Mouse (Mus musculus) forebrain, embryonic 10.5 days (tissue): ENCODE data around the gene Glt8d1. TPM values are rescaled to one million over a fixed set of nuclear protein-coding genes. Genes with fewer than 3 reads are reported as not detected.
A peak's percentile ranks its signal among the peaks of the same experiment; 100 is the strongest.

Source experiments
- DNase-seq: peaks from one replicate; pipeline ENCODE4 v3.0.0-alpha.2; 2017; ENCODE audit warnings: low spot score; ENCODE audit errors: extremely low spot score
- H3K27ac ChIP-seq: fragments of 300-500 bp; sonication (generic); 2 replicates; pipeline ENCODE4 v1.5.1; 2016; ENCODE audit warnings: mild to moderate bottlenecking
- H3K27me3 ChIP-seq: fragments of 300-500 bp; sonication (generic); 2 replicates; pipeline ENCODE4 v1.6.1; 2016; ENCODE audit warnings: mild to moderate bottlenecking; ENCODE audit not compliant: poor library complexity, severe bottlenecking
- H3K36me3 ChIP-seq: fragments of 300-500 bp; sonication (generic); replicated peaks from 2 replicates; pipeline ENCODE4 v1.6.1; 2016; ENCODE audit warnings: mild to moderate bottlenecking, moderate library complexity
- H3K4me1 ChIP-seq: fragments of 300-500 bp; sonication (generic); 2 replicates; pipeline ENCODE4 v1.6.1; 2016
- H3K4me3 ChIP-seq: fragments of 300-500 bp; sonication (generic); 2 replicates; pipeline ENCODE4 v1.5.1; 2016; ENCODE audit warnings: mild to moderate bottlenecking, moderate library complexity
- H3K9me3 ChIP-seq: fragments of 300-500 bp; sonication (generic); 2 replicates; pipeline ENCODE4 v1.6.1; 2016; ENCODE audit warnings: mild to moderate bottlenecking, moderate library complexity
- WGBS: fragments of 180-500 bp; shearing (Covaris S2); methylation state at CpG from one replicate; pipeline ENCODE4 v1.1.7; 2016; 5-methylcytosine and 5-hydroxymethylcytosine counted together
- polyA plus RNA-seq: library from polyadenylated mRNA; unstranded; fragments of >200 nt; fragmentation: Nextera tagmentation; extraction: Ambion mirVana; gene quantifications from 2 replicates; pipeline ENCODE4 v1.2.1, GENCODE M21; 2016

The Glt8d1 gene
- polyA plus RNA-seq, result 45.1 and 45.8 TPM in 2 replicates

- under 1% methylated on average over 84 of the region's 84 CpGs for WGBS
- peaks cover 32% of the 10 kb centered on the region for H3K36me3 ChIP-seq
Observed at GRCm38 (mm10) chr14:31001307-31002205, at the start of gene Glt8d1, which contains the start of gene Spcs1. Gene Glt8d1, plus strand, starts transcription at chr14:31001400. Gene Spcs1, minus strand, starts transcription at chr14:31001672.

GRCm38 (mm10) chr14:30958517-30958916, 42.7 kb upstream of the Glt8d1 start:
- Histone ChIP-seq H3K36me3 (peaks cover 51% of the 10 kb centered on the region), H3K4me3 (no peak overlapping the region)
- no peak for DNase-seq

More at GRCm38 (mm10) chr14:31001307-31002205, at the start of gene Glt8d1, which contains the start of gene Spcs1:
- DNase-seq, result peak; percentile 84
- Histone ChIP-seq H3K27ac (peak within 1 kb of the TSS; percentile 95), H3K4me3 (peak within 1 kb of the TSS; percentile 87), H3K4me1 (peaks cover 20% of the 10 kb centered on the region), H3K27me3 (no peaks in the 10 kb centered on the region), H3K9me3 (no peaks in the 10 kb centered on the region)

GRCm38 (mm10) chr14:30959031-30959430, 42.2 kb upstream of the Glt8d1 start:
- no peak for DNase-seq
- no peaks in the 10 kb centered on the region for H3K27me3 ChIP-seq
- no peaks in the 10 kb centered on the region for H3K9me3 ChIP-seq
- H3K4me1 ChIP-seq, result no peaks in the 10 kb centered on the region
- H3K27ac ChIP-seq, result no peak overlapping the region
- no peak overlapping the region for H3K4me3 ChIP-seq
- peaks cover 54% of the 10 kb centered on the region for H3K36me3 ChIP-seq
- WGBS, result 95% methylated on average over 4 of the region's 4 CpGs

More at GRCm38 (mm10) chr14:30958517-30958916, 42.7 kb upstream of the Glt8d1 start:
- no peaks in the 10 kb centered on the region for H3K9me3 ChIP-seq
- no peaks in the 10 kb centered on the region for H3K27me3 ChIP-seq
- no peak overlapping the region for H3K27ac ChIP-seq
- 77% methylated on average over 2 of the region's 2 CpGs for WGBS
- H3K4me1 ChIP-seq, result no peaks in the 10 kb centered on the region

GRCm38 (mm10) chr14:30960366-30960765, 40.8 kb upstream of the Glt8d1 start:
- H3K27ac ChIP-seq, result no peak overlapping the region
- H3K9me3 ChIP-seq, result no peaks in the 10 kb centered on the region
- H3K36me3 ChIP-seq, result peaks cover 46% of the 10 kb centered on the region
- H3K4me3 ChIP-seq, result no peak overlapping the region
- DNase-seq, result no peak
- 100% methylated on average over 1 of the region's 1 CpGs for WGBS
- no peaks in the 10 kb centered on the region for H3K4me1 ChIP-seq
- H3K27me3 ChIP-seq, result no peaks in the 10 kb centered on the region

GRCm38 (mm10) chr14:30974204-30974603, 27.0 kb upstream of the Glt8d1 start:
- H3K4me1 ChIP-seq, result no peaks in the 10 kb centered on the region
- no peaks in the 10 kb centered on the region for H3K9me3 ChIP-seq
- H3K27me3 ChIP-seq, result no peaks in the 10 kb centered on the region
- H3K36me3 ChIP-seq, result peaks cover 60% of the 10 kb centered on the region
- H3K4me3 ChIP-seq, result no peak overlapping the region
- WGBS, result 74% methylated on average over 6 of the region's 6 CpGs
- H3K27ac ChIP-seq, result no peak overlapping the region
- no peak for DNase-seq

- Histone ChIP-seq H3K36me3 (peaks cover 52% of the 10 kb centered on the region), H3K4me1 (no peaks in the 10 kb centered on the region), H3K4me3 (no peak overlapping the region), H3K27ac (no peak overlapping the region), H3K9me3 (no peaks in the 10 kb centered on the region), H3K27me3 (no peaks in the 10 kb centered on the region)
- no peak for DNase-seq
- whole genome bisulfite sequencing, result 88% methylated on average over 3 of the region's 3 CpGs
Observed at GRCm38 (mm10) chr14:30976222-30976621, 25.0 kb upstream of the Glt8d1 start.

GRCm38 (mm10) chr14:30996417-30996816, 4.8 kb upstream of the Glt8d1 start:
- Histone ChIP-seq H3K27ac (no peak overlapping the region), H3K4me1 (peaks cover 9% of the 10 kb centered on the region), H3K4me3 (no peak overlapping the region), H3K36me3 (peaks cover 33% of the 10 kb centered on the region), H3K9me3 (no peaks in the 10 kb centered on the region), H3K27me3 (no peaks in the 10 kb centered on the region)
- DNase-seq, result no peak

- WGBS, result 70% methylated on average over 10 of the region's 10 CpGs
- Histone ChIP-seq H3K27ac (peak overlapping the region; percentile 95; the same call in 1 of the 2 replicates), H3K4me3 (peak overlapping the region; percentile 87), H3K9me3 (no peaks in the 10 kb centered on the region), H3K4me1 (peaks cover 20% of the 10 kb centered on the region), H3K36me3 (peaks cover 31% of the 10 kb centered on the region), H3K27me3 (no peaks in the 10 kb centered on the region)
- no peak for DNase-seq
Observed at GRCm38 (mm10) chr14:31000356-31000755, 844 bp upstream of the Glt8d1 start.

- Histone ChIP-seq H3K27me3 (no peaks in the 10 kb centered on the region), H3K9me3 (no peaks in the 10 kb centered on the region), H3K4me3 (peak overlapping the region; percentile 87), H3K27ac (peak overlapping the region; percentile 95), H3K36me3 (peaks cover 33% of the 10 kb centered on the region), H3K4me1 (peaks cover 20% of the 10 kb centered on the region)
- DNase-seq, result no peak
- WGBS, result under 1% methylated on average over 21 of the region's 21 CpGs
Observed at GRCm38 (mm10) chr14:31000816-31001306, 339 bp upstream of the Glt8d1 start.

- no peaks in the 10 kb centered on the region for H3K9me3 ChIP-seq
- H3K27ac ChIP-seq, result no peak overlapping the region
- H3K4me1 ChIP-seq, result peaks cover 20% of the 10 kb centered on the region
- no peak overlapping the region for H3K4me3 ChIP-seq
- H3K36me3 ChIP-seq, result peaks cover 38% of the 10 kb centered on the region
- H3K27me3 ChIP-seq, result no peaks in the 10 kb centered on the region
- DNase-seq, result no peak
- 83% methylated on average over 2 of the region's 2 CpGs for WGBS
Observed at GRCm38 (mm10) chr14:31004527-31004926, 3.3 kb downstream of the Glt8d1 start.

GRCm38 (mm10) chr14:31006779-31007178, 5.6 kb downstream of the Glt8d1 start:
- H3K4me3 ChIP-seq, result no peak overlapping the region
- peaks cover 59% of the 10 kb centered on the region for H3K36me3 ChIP-seq
- H3K27ac ChIP-seq, result no peak overlapping the region
- H3K4me1 ChIP-seq, result peaks cover 10% of the 10 kb centered on the region
- no peaks in the 10 kb centered on the region for H3K27me3 ChIP-seq
- no peaks in the 10 kb centered on the region for H3K9me3 ChIP-seq
- WGBS, result 86% methylated on average over 5 of the region's 5 CpGs
- no peak for DNase-seq

GRCm38 (mm10) chr14:31011588-31011987, 10.4 kb downstream of the Glt8d1 start:
- Histone ChIP-seq H3K4me3 (no peak overlapping the region), H3K4me1 (peaks cover 4% of the 10 kb centered on the region; the same call in 1 of the 2 replicates), H3K9me3 (no peaks in the 10 kb centered on the region), H3K27me3 (no peaks in the 10 kb centered on the region), H3K36me3 (peaks cover 98% of the 10 kb centered on the region), H3K27ac (no peak overlapping the region)
- no peak for DNase-seq
- 94% methylated on average over 3 of the region's 3 CpGs for WGBS

GRCm38 (mm10) chr14:31013928-31014327, 12.7 kb downstream of the Glt8d1 start:
- Histone ChIP-seq H3K27ac (no peak overlapping the region), H3K9me3 (no peaks in the 10 kb centered on the region), H3K27me3 (no peaks in the 10 kb centered on the region), H3K4me1 (peaks cover 19% of the 10 kb centered on the region), H3K4me3 (no peak overlapping the region), H3K36me3 (peaks cover 92% of the 10 kb centered on the region)
- no peak for DNase-seq
- 96% methylated on average over 2 of the region's 2 CpGs for WGBS
